Mouse (Mus musculus): ENCODE measurements at regions not wholly inside any gene's neighbourhood (a gene's known extent, or its start where the extent isn't known, plus 50 kb on each side); places are given as distances from the start of the nearest gene placed in this dataset.

- peak; percentile 2 to 16 for DNase-seq
Observed at GRCm38 (mm10) chr17:76959786-76960185, 1240.3 kb upstream of the Crim1 start.
